Mouse (Mus musculus): ENCODE measurements around the gene Spn. TPM values are rescaled to one million over a fixed set of nuclear protein-coding genes. Genes with fewer than 3 reads are reported as not detected.

Gene Spn
- polyA plus RNA-seq, 1 experiment from 2014 or later, result not detected

DNA sequence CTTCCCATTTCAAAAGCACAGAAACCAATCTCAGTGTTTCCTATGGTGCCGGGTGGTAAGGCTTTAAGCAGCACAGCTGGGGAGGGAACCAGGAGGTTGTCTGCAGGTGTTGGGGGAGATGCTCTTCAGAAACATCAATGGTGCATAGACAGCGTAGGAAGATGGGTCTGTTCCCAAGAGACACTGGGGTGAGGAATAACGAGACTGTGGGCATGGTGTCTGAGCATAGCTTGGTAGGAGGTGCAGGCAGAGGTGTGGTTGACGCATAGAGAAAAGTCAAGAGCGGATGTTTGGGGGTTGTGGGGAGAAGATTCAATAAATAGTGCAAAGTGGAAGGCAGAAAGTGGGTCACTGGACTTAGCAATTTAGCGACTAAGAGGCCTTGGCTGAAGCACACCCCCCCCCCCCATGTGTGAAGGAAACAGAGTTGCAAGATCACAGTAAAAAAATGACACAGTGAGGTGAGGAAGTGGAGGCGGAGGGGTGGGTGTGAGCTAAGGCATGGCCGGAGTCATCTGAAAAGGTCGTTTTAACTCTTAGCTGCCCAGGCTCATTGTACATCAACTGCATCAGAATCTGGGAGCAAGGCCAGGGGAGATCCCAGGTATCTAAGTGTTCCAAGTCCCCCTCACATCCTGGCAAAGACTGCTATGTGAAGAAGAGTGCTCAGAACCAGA, 24.6 kb downstream of the Spn start:
- Histone ChIP-seq H3K4me2 (replicated peaks) (no peak overlapping the region), H3K4me3 (replicated peaks; ENCODE audit: low read length) (no peak overlapping the region), H3K36me3 (replicated peaks; ENCODE audit: control insufficient read depth, insufficient read depth) (no peaks in the 10 kb centered on the region), H3K4me1 (replicated peaks; ENCODE audit: control insufficient read depth, insufficient read depth, low read length) (no peaks in the 10 kb centered on the region), H3K27ac (no peak overlapping the region), H3K27me3 (ENCODE audit: control insufficient read depth, insufficient read depth, low read length) (no peaks in the 10 kb centered on the region), H3K9ac (no peak overlapping the region), H3K9me3 (ENCODE audit: control insufficient read depth, low read length) (no peaks in the 10 kb centered on the region)
- no peak for ATAC-seq (ENCODE audit: low FRiP score)
- no peak for DNase-seq (ENCODE audit: low spot score)
- WGBS, result 51% methylated on average over 9 of the region's 9 CpGs

DNA sequence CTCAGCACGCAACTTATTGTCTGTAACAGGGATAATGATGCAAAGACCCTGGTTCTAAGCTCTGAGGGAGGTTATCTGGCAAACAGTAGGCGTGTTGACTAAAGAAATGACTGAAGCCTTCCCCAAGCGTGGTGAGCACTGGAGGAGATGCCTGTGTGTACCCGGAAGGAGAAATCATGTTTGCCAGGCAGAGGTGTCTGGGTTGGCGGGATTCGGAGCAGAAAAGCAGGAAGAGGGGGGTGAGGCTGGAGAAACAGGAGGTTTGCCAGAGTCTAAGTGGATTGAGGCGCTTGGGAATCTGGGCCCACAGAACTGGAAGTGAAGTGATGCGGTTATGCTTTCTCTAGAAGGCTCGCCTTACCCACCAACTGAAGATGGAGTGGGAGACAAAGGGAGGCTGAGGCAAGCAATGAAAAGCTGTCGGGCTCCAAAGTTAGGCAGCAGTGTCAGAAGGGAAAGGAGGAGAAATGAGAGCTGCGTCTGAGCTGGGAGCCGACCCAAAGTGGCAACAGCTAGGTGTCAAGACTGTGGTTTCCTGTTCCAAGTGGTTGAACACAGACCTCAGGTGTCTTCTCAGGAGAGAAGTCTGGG, 25.3 kb downstream of the Spn start:
- 86% methylated on average over 12 of the region's 12 CpGs for WGBS
- DNase-seq (ENCODE audit: low spot score) (no peak), ATAC-seq (ENCODE audit: low FRiP score) (no peak)
- H3K36me3 ChIP-seq (replicated peaks; ENCODE audit: control insufficient read depth, insufficient read depth), result no peaks in the 10 kb centered on the region
- H3K4me3 ChIP-seq (replicated peaks; ENCODE audit: low read length), result no peak overlapping the region
- no peaks in the 10 kb centered on the region for H3K4me1 ChIP-seq (replicated peaks; ENCODE audit: control insufficient read depth, insufficient read depth, low read length)
- H3K4me2 ChIP-seq (replicated peaks), result no peak overlapping the region
- no peak overlapping the region for H3K9ac ChIP-seq
- no peak overlapping the region for H3K27ac ChIP-seq
- no peaks in the 10 kb centered on the region for H3K27me3 ChIP-seq (ENCODE audit: control insufficient read depth, insufficient read depth, low read length)
- no peaks in the 10 kb centered on the region for H3K9me3 ChIP-seq (ENCODE audit: control insufficient read depth, low read length)

DNA sequence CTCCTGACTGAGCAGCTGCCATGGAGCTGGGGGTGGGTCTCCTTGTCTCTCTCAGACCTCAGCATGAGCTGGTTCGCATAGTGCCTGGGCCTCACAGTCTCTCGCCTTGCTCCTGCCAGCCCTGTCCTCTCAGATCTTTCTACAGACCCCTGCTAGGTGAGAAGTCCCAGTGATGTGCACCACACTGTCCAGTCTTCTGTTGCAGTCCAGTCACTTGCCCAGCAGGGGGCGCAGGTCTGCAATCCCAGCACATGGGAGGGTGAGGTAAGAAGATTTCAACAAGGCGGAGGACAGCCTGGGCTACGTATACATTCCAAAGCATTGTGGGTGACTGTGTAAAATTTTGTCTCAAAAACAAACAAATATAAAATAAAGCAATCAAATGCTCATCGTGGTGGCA, 26.2 kb downstream of the Spn start:
- Histone ChIP-seq H3K27ac (no peak overlapping the region), H3K4me3 (replicated peaks; ENCODE audit: low read length) (no peak overlapping the region), H3K27me3 (ENCODE audit: control insufficient read depth, insufficient read depth, low read length) (no peaks in the 10 kb centered on the region), H3K36me3 (replicated peaks; ENCODE audit: control insufficient read depth, insufficient read depth) (no peaks in the 10 kb centered on the region), H3K9ac (no peak overlapping the region), H3K4me1 (replicated peaks; ENCODE audit: control insufficient read depth, insufficient read depth, low read length) (no peaks in the 10 kb centered on the region), H3K4me2 (replicated peaks) (no peak overlapping the region), H3K9me3 (ENCODE audit: control insufficient read depth, low read length) (no peaks in the 10 kb centered on the region)
- DNase-seq (ENCODE audit: low spot score) (no peak), ATAC-seq (ENCODE audit: low FRiP score) (no peak)
- 42% methylated on average over 6 of the region's 6 CpGs for WGBS

DNA sequence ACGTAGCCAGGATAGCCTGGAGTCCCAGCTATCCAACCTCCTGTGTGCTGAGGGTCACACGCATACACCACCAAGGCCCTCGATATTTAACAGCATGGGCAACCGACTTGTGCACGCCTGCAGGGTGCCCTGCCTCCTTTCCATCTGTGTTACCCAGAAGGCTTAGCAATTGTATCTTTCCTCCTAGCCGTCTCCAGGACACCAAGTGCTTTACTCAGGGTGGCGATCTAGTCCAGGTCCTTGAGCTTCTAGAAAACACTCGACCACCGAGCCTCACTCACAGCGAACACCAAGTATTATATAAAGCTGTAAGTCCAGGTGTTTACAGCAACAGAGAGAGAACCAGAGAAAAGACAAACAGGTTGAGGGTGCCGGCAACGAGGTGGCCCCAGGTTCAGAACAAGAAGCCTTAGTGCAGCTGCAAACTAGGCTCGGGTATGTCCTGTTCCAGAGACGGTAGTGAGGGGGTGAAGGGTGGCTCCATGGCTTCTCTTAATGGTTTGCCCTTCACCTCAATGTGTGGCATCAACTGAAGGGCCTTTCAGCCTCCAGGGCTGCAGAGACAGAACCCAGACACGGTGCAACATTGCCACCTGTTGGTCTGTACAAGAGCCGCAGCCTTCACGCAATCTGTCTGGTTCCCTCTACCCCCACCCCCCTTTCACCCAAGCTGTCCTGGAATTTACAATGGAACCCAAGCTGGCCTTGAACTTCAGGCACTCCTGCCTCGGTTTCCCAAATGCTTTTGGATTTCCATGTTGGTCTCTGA, 27.2 kb downstream of the Spn start:
- Histone ChIP-seq H3K27me3 (ENCODE audit: control insufficient read depth, insufficient read depth, low read length) (no peaks in the 10 kb centered on the region), H3K9me3 (ENCODE audit: control insufficient read depth, low read length) (no peaks in the 10 kb centered on the region), H3K36me3 (replicated peaks; ENCODE audit: control insufficient read depth, insufficient read depth) (no peaks in the 10 kb centered on the region), H3K9ac (no peak overlapping the region), H3K27ac (no peak overlapping the region), H3K4me1 (replicated peaks; ENCODE audit: control insufficient read depth, insufficient read depth, low read length) (no peaks in the 10 kb centered on the region), H3K4me3 (replicated peaks; ENCODE audit: low read length) (no peak overlapping the region), H3K4me2 (replicated peaks) (no peak overlapping the region)
- peak; percentile 85 for DNase-seq (ENCODE audit: low spot score)
- peak; percentile 64 for ATAC-seq (ENCODE audit: low FRiP score)
- 50% methylated on average over 18 of the region's 18 CpGs for WGBS

DNA sequence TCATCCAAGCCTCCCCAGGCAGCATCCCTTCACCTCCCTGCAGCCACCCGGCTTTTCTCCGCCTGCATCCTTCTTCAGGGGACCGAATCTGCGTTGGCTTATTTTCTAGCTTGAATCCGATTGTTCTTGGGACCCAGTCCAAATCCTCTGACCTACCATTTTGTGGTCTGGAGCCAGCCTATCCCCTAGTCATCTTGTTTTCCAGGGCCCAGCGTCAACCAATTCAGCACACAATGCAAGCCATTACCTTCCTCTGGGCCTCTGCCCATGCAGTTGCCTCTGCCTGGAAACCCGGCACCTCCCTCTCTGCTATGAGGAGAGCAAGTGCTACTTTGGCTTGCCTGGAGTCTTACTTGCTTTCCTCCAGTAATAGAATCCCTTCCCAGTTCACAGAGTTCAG, 32.1 kb downstream of the Spn start:
- Histone ChIP-seq H3K4me2 (replicated peaks) (no peak overlapping the region), H3K27ac (no peak overlapping the region), H3K9me3 (ENCODE audit: control insufficient read depth, low read length) (no peaks in the 10 kb centered on the region), H3K9ac (peak overlapping the region; percentile 45; the same call in 1 of the 2 replicates), H3K36me3 (replicated peaks; ENCODE audit: control insufficient read depth, insufficient read depth) (no peaks in the 10 kb centered on the region), H3K4me3 (replicated peaks; ENCODE audit: low read length) (no peak overlapping the region), H3K4me1 (replicated peaks; ENCODE audit: control insufficient read depth, insufficient read depth, low read length) (peaks cover 4% of the 10 kb centered on the region; the same call in 1 of the 2 replicates), H3K27me3 (ENCODE audit: control insufficient read depth, insufficient read depth, low read length) (no peaks in the 10 kb centered on the region)
- WGBS, result 70% methylated on average over 7 of the region's 7 CpGs
- ATAC-seq (ENCODE audit: low FRiP score) (no peak), DNase-seq (ENCODE audit: low spot score) (no peak)

DNA sequence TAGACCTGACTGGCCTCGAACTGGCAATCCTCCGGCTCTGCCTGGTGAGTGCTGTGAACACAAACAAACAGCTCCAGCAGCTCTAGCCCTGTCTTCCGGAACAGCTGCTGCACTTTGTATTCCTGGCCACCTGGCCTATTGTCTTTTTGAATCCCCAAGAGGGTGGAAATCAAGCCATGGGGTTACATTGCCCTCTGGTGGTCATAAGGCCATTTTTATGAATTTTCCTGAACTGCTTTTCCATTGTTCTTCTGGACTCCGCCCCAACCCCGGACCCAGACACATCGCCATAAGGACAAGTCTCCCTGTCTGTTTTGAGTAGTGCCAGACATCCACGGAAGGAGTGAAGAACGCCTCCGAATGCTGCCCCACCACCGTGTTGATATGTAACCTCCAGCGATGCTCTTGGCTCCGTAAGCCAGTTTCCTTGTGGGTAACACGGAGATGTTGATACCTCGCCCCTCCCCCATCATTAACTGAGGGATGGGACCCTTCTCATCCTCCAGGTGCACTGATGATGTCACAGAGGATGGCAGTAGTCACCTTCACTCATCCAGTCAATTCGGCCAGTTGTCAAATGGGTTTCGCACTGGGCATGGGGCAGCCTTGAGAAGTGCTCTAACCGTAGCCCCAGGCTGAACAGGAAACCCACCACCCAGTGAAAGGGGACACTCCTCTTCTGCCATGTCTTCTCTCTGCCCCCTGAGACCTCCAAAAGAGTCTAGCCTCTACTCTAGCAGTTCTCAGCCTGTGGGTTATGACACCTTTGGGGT, 32.9 kb downstream of the Spn start:
- H3K9me3 ChIP-seq (ENCODE audit: control insufficient read depth, low read length), result no peaks in the 10 kb centered on the region
- peak overlapping the region; percentile 72 for H3K27ac ChIP-seq
- peaks cover 4% of the 10 kb centered on the region; the same call in 1 of the 2 replicates for H3K4me1 ChIP-seq (replicated peaks; ENCODE audit: control insufficient read depth, insufficient read depth, low read length)
- H3K9ac ChIP-seq, result peak overlapping the region; percentile 45
- 14% methylated on average over 17 of the region's 17 CpGs for WGBS
- no peaks in the 10 kb centered on the region for H3K36me3 ChIP-seq (replicated peaks; ENCODE audit: control insufficient read depth, insufficient read depth)
- peak; percentile 76 for ATAC-seq (ENCODE audit: low FRiP score)
- peak overlapping the region; percentile 49 for H3K4me2 ChIP-seq (replicated peaks)
- no peaks in the 10 kb centered on the region for H3K27me3 ChIP-seq (ENCODE audit: control insufficient read depth, insufficient read depth, low read length)
- peak overlapping the region; percentile 21 for H3K4me3 ChIP-seq (replicated peaks; ENCODE audit: low read length)
- peak; percentile 94 for DNase-seq (ENCODE audit: low spot score)

DNA sequence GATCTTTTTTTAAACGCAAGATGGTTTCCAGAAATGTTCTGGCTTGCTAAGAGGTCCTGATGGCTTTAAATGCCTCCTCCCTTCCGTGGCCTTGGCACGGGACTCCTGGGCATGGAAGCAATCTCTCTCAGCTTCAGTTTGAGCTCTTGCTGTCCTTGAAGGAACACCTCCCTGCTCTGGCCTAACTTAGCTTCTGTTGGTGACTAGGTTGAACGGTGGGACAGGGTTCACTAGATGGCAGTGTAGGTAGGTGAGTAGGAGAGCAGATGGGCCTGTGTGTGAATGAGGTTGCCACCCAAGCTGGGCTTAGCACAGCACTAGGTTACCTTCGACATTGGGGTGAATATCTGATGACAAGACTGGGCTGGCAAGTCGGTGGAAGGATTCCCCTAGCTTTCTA, 33.7 kb downstream of the Spn start:
- H3K9me3 ChIP-seq (ENCODE audit: control insufficient read depth, low read length), result no peaks in the 10 kb centered on the region
- H3K27me3 ChIP-seq (ENCODE audit: control insufficient read depth, insufficient read depth, low read length), result no peaks in the 10 kb centered on the region
- H3K9ac ChIP-seq, result no peak overlapping the region
- DNase-seq (ENCODE audit: low spot score), result no peak
- peaks cover 4% of the 10 kb centered on the region; the same call in 1 of the 2 replicates for H3K4me1 ChIP-seq (replicated peaks; ENCODE audit: control insufficient read depth, insufficient read depth, low read length)
- no peaks in the 10 kb centered on the region for H3K36me3 ChIP-seq (replicated peaks; ENCODE audit: control insufficient read depth, insufficient read depth)
- WGBS, result 72% methylated on average over 6 of the region's 6 CpGs
- H3K27ac ChIP-seq, result peak overlapping the region; percentile 72; the same call in 1 of the 2 replicates
- ATAC-seq (ENCODE audit: low FRiP score), result no peak
- no peak overlapping the region for H3K4me3 ChIP-seq (replicated peaks; ENCODE audit: low read length)
- no peak overlapping the region for H3K4me2 ChIP-seq (replicated peaks)

DNA sequence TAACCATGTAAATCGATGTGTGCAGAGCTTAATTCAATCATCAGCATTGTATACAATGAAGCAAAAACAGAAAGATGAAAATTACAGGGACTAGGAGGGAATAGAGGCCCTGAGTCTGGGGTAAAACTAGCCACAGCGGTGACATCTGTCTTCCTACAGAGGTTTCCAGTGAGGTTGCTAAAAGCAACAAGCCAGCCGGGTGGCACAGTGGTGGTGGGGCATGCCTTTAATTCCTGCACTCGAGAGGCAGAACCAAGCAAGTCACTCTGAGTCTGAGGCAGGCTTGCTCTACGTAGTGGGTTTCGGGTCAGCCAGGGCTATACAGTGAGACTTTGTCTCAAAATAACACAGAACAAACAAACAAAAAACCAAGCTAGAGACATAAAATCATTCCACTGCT, 35.5 kb downstream of the Spn start:
- WGBS, result 80% methylated on average over 6 of the region's 6 CpGs
- H3K4me3 ChIP-seq (replicated peaks; ENCODE audit: low read length), result no peak overlapping the region
- no peaks in the 10 kb centered on the region for H3K9me3 ChIP-seq (ENCODE audit: control insufficient read depth, low read length)
- no peaks in the 10 kb centered on the region for H3K36me3 ChIP-seq (replicated peaks; ENCODE audit: control insufficient read depth, insufficient read depth)
- no peaks in the 10 kb centered on the region for H3K27me3 ChIP-seq (ENCODE audit: control insufficient read depth, insufficient read depth, low read length)
- no peak for ATAC-seq (ENCODE audit: low FRiP score)
- H3K27ac ChIP-seq, result no peak overlapping the region
- no peak overlapping the region for H3K4me2 ChIP-seq (replicated peaks)
- no peak overlapping the region for H3K9ac ChIP-seq
- DNase-seq (ENCODE audit: low spot score), result no peak
- H3K4me1 ChIP-seq (replicated peaks; ENCODE audit: control insufficient read depth, insufficient read depth, low read length), result peaks cover 4% of the 10 kb centered on the region; the same call in 1 of the 2 replicates

Measured in hindbrain, embryonic 14.5 days (tissue).